Comparison of ENCODE assay signal across 12 mouse cellular contexts in the genomic region with DNA sequence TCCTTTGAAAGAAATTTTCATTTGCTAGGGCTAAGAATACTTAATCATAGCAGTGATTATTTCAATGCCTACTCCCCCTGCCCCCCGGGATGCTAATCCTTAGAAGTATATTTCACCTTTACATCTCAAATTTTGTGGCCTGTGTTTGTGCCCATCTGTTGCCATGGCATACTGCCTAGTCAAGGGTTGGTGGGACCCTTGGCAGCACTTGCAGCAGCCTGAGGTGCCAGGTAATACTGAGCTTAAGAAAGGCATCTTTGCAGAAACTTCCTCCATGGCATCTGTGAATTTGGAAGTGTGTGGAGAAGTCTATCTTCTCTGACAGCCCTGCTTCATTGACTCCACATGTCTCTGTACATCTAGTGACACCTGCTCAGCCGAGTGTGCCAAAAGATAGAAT.
DNase-seq lines count a peak whose midpoint lies in the region; TF ChIP-seq lines count a peak whose summit lies in the region.
"Had no signal": no experiment of that assay in that cellular context is flagged by ENCODE, and none has a peak within 500 bp of the region (broad histone marks: within the 10 kb centered on the region; RNA-seq: fewer than 3 reads in every experiment).

No protein-coding gene starts in this region.

- no peak for TF ChIP-seq CTCF in brain, embryonic 14.5 days (IDR thresholded peaks at IDR 0.05; ENCODE audit: borderline replicate concordance, extremely low read depth, insufficient read depth, insufficient read length)

- no peak for TF ChIP-seq POLR2A in brain, embryonic 14.5 days (IDR thresholded peaks at IDR 0.05; ENCODE audit: borderline replicate concordance, extremely low read depth, insufficient read depth, insufficient read length, poor library complexity, severe bottlenecking)

- intact Hi-C loops in left cerebral cortex, postnatal 25 days (cut with DNase I), result no loop called here

- DNase-seq in cerebellum, postnatal 36 days, result peak; percentile 1 to 2
- no peak for DNase-seq in cerebellum, adult 18-20 months
- DNase-seq in left cerebral cortex, postnatal 25 days (ENCODE audit: low spot score in 2 of 2), result peak; percentile 1 to 23
- no peak for DNase-seq in left cerebral cortex, adult 11 months (ENCODE audit: low spot score)
- DNase-seq in brain, adult 2 months (ENCODE audit: low read depth, low spot score), result peak; percentile 1
- peak; percentile 65 for DNase-seq in brain, embryonic 14.5 days (ENCODE audit: low read depth)
- DNase-seq: adrenal gland, adult 2 months; adrenal gland, postnatal 25 days; embryo, embryonic 11 days; gastrocnemius, postnatal 10 days; heart, adult 2 months; kidney, adult 11 months had no signal

Comparison
In these comparisons a context has a peak if more than half of its experiments do, and no peak if none do; other contexts are left out.
1. DNase-seq: peak in cerebellum, postnatal 36 days (2 of 2), left cerebral cortex, postnatal 25 days (2 of 2), brain, adult 2 months (single experiment) and brain, embryonic 14.5 days (single experiment); none in cerebellum, adult 18-20 months (0 of 2) and left cerebral cortex, adult 11 months (single experiment).